Mouse (Mus musculus) testis, adult 2 months (tissue): ENCODE results near the gene Pard3b.

Experiments used
- CTCF ChIP-seq: fragments of 200-500 bp; IDR thresholded peaks from 2 replicates; pipeline ENCODE4 v1.5.1; 2012; ENCODE audit warnings: low read depth, mild to moderate bottlenecking, inconsistent platforms, low read length, moderate library complexity; ENCODE audit not compliant: control insufficient read depth, insufficient read depth, insufficient replicate concordance
- POLR2A ChIP-seq: fragments of 200-500 bp; IDR thresholded peaks from 2 replicates; pipeline ENCODE4 v1.6.1; 2012; ENCODE audit warnings: low read depth, mild to moderate bottlenecking, inconsistent platforms, low read length, moderate library complexity; ENCODE audit not compliant: control insufficient read depth

GRCm38 (mm10) chr1:62053167-62053638 is 414.6 kb downstream of the Pard3b start:
- TF ChIP-seq POLR2A (no peak), CTCF (no peak)
